Mouse (Mus musculus): Measurements from ENCODE around the gene Kctd4. TPM values are rescaled to one million over a fixed set of nuclear protein-coding genes. Genes with fewer than 3 reads are reported as not detected.

The Kctd4 gene
- polyA plus RNA-seq, 1 experiment = 0.40 TPM

DNA sequence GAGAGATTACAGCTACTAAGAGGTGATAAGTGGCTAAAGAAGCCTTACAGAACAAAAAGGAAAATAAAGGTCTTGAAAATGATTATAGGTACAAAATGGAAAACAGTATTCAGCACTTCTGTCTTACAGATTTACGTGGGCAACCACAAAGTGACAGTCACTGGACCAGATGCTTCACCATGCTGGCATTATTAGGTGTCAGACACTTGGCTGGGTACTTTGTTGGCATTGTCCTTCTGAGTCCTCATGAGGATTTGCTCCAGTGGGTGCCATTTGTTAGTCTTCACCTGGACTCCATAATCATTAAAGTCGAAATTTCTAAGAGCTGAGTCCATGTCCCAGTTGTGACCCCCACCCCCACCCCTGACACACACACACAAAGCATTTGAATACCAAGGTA is 59.5 kb downstream of the Kctd4 start:
- Histone ChIP-seq H3K4me3 (ENCODE audit: control insufficient read depth, insufficient read depth, low read length) (no peak overlapping the region), H3K27ac (ENCODE audit: control insufficient read depth, insufficient read depth, low read length) (no peak overlapping the region), H3K27me3 (ENCODE audit: control insufficient read depth, insufficient read depth, low read length) (no peaks in the 10 kb centered on the region), H3K36me3 (ENCODE audit: control insufficient read depth, insufficient read depth, low read length) (no peaks in the 10 kb centered on the region), H3K4me1 (replicated peaks; ENCODE audit: control insufficient read depth, insufficient read depth, low read length) (no peaks in the 10 kb centered on the region)
- WGBS = 58% methylated on average over 2 of the region's 2 CpGs
- TF ChIP-seq POLR2A (IDR thresholded peaks at IDR 0.05; ENCODE audit: control insufficient read depth, extremely low read depth, insufficient read depth, low read length, poor library complexity) = no peak
- TF ChIP-seq CTCF (IDR thresholded peaks at IDR 0.05; ENCODE audit: borderline replicate concordance, control insufficient read depth, extremely low read depth, insufficient read depth, low read length, poor library complexity) = no peak
- no peak for DNase-seq

Other genes with a start within 250 kb of the Kctd4 start
- gene Cog3, start 200.5 kb upstream of the Kctd4 start, polyA plus RNA-seq (2012; rRNA removed) = 16.1 and 16.2 TPM in 2 replicates
- gene Slc25a30, start 168.0 kb upstream of the Kctd4 start, polyA plus RNA-seq (2012; rRNA removed) = 10.9 and 15.7 TPM in 2 replicates
- gene Tpt1, start 109.9 kb upstream of the Kctd4 start, polyA plus RNA-seq (2012; rRNA removed) = 2,302 and 2,614 TPM in 2 replicates
- 4.7 and 5.1 TPM in 2 replicates for gene Gtf2f2, start 55.9 kb downstream of the Kctd4 start, polyA plus RNA-seq (2012; rRNA removed)
- gene Gpalpp1, start 155.8 kb downstream of the Kctd4 start, polyA plus RNA-seq (2012; rRNA removed) = 5.7 and 6.0 TPM in 2 replicates
- gene Nufip1, start 155.9 kb downstream of the Kctd4 start, polyA plus RNA-seq (2012; rRNA removed) = 5.5 and 7.2 TPM in 2 replicates

Data from thymus, adult 2 months (tissue).